Mouse (Mus musculus) retina, adult 2 months (tissue): ENCODE results near the gene Dnajb14.
A peak's percentile ranks its signal among the peaks of the same experiment; 100 is the strongest.
"Not testable (repeated sequence)": the region's sequence is repeated elsewhere in the genome, so short reads cannot be mapped to it uniquely, and the experiment has no call there.

ENCODE experiments used
- DNase-seq: peaks from one replicate; pipeline ENCODE4 v3.0.0-alpha.2; 2012; ENCODE audit warnings: low read depth, low spot score

Dnajb14 gene

DNA sequence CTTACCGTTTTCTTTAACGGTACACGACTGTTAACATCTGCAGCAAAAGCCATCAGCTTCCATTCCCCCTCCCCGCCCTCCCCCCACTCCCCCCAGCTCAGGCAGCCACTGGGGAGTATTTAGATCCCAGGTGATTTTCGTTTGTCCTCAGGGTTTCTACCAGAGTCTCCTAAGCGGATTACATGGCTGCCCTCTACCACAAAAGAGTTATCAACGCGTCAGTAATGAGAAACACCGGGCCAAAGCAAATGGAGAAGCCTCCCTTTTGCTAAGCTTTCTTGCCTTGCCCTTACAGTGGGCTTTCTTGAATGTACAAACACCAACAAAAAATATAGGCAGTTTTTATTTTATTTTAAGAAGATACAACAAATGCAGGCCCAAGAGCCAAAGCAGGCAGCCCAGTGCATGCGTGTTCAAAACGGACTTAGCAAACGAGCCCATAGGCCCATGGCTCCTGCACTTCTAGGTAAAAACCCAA, 50.3 kb downstream of the Dnajb14 start:
- DNase-seq, result peak; percentile 20

DNA sequence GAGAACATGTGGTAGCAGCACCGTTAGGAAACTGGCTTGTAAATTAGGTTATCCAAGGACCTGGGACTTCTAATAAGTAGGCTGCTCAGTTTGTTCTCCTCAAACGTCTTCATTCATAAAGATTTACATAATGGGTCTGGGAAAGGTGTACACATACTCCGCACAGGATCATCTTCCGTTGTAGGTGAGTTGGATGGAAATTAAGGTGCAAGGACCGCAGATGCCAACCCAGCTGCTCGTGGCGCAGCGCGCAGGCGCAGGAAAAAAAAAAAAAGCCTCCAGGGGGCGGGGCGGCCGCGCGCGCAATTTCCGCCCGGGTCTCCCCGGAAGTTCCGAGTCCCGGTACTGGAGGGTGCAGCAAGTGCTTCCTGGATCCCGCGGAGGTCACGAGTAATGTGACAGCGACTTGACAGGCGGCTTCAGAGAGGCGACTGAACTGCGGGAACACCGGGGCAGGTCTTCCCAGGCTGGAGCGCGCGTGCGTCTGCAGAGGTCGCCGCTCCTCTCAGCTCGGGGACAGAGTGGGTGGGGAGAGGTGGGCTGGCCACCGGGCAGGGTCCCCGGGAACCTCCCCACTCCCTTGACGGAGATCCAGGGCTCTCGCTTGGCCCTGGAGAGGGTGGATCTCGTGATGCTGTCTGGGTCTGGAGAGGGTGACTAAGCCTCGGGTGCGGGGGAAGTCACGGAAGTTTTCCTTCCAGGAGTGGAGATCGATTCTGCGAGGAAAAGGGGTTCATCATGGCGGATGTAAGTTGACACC, 50.9 kb downstream of the Dnajb14 start, which contains the start of gene Lamtor3:
Gene Lamtor3 (plus strand): TSS at position 335 of the 760 bp plus-strand sequence.
- DNase-seq, result peak; percentile 82

DNA sequence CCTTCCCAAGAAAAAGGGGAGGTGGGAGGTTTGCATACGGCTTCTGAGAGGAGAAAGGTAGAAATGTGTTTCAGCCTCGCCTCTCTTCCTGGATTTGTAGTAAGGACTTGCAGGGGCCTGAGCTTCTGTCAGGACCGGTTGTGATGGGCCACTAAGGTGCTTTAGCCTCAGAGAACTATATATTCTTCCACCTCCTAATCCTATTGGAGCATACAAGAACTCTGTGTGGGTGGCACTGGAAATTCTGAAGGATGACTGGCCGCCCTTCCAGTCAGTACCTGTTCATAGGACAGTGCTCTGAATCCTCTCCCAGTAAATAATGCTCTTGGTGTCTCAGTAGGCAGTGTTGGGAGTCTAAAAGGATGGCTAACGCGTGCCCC, 51.4 kb downstream of the Dnajb14 start:
- no peak for DNase-seq

DNA sequence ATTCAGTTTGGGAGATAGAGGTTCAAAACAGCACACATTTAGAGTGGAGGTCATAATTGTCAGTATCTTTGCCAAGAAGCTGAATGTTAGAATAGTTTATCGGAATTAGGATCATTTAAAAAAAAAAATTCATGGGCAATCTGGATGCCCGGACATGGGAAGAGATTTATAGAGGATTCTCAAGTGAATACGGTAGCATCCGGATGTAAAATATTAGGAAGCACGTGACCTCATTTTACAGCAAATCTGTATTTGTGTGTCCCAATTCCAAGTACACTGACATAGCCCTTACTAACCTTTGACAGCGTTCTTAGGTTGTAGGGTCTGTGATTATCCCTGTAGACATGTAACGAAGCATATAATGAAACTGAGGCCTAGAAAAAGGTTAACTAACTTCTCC, 51.9 kb downstream of the Dnajb14 start:
- no peak for DNase-seq

DNA sequence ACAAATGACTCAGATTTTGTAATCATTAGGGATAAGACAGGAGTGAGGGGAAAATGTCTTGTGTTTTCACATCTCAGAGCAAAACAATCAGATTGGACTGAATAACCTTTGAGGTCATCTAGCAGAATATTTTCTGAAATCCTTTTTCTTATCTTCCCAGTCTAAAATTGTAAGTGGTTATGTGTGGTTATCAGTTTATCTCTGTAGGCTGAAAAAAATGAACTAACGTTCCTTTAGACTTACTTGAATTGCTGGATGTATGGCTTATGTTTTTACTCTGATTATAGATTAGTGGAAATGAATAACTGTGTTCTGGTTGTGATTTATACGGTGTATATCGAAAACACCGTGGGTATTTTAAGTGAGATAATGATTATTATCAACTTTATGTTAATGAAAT, 53.1 kb downstream of the Dnajb14 start:
- no peak for DNase-seq

DNA sequence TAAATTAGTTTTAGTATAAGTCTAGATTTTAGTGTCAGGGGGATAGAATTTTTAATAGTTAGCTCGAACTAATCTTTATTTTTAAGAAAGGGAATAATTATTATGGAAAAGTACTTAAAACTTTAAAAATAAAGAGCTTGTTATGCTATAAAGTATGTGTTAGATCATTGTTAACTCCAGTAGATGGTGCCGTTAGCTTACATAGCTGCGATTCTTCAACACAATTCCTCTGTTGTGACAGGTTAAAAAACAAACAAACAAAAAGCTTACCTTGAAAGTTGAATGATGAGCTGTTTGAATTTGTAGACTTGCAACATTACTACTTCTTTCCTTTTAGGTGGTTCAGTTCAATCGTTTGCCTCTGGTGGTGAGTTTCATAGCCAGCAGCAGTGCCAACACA, 59.5 kb downstream of the Dnajb14 start:
- DNase-seq, result no peak

DNA sequence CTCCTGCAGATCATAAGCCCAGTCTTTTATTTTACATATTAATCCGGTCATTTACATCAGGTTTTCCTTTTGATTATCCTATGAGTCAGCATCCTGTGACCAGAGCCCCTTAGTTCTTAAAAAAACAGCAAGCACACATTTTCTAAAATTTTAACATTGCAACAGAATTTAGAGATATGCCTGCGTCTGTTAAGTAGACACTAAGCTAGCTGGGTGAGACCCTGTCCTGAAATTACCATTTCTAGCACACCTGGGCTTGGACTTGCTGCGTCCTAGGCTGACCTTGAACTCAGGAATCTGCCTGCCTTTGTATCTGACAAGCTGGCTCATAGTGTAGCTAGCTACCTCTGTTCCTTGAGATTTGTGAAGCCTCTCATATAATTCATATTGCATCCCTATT, 62.5 kb downstream of the Dnajb14 start:
- DNase-seq, result no peak

DNA sequence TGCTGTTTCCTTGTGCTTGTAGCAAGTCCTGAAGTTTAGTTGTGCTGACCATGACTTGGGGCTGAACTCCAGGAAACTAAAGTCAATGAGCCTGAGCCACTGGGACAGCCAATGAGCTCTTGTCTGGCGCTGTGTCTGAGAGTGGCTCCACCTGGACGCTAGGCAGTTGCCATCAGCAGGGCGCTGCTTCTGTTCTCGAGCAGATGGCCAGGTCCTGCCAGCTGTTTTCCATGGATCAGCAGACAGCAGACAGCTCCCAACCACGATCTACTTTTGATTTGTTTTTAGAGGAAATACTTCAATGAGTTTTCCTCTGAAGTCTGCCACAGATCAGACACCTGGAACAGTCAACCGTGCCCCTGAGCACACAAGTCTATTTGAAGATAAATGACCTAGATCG, 65.3 kb downstream of the Dnajb14 start:
- no peak for DNase-seq

DNA sequence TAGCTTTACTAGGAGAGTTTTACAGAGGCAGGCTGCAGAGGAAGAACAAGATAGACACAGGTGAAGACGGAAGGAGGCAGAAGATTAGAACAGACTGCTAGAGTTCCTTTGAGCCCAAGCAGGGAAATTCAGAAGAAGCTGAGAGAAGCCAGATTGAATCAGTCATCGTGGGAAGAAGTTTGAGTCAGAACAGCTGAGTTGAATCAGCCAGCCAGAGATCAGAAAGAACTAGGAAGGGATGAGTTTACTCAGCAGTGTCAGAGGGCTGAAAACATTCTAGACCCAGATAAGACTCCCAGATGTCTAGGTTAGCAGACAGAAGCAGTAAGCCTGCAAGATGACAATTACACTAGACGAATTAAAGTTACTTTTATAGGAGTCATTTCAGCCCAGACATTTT, 66.5 kb downstream of the Dnajb14 start:
- no peak for DNase-seq

DNA sequence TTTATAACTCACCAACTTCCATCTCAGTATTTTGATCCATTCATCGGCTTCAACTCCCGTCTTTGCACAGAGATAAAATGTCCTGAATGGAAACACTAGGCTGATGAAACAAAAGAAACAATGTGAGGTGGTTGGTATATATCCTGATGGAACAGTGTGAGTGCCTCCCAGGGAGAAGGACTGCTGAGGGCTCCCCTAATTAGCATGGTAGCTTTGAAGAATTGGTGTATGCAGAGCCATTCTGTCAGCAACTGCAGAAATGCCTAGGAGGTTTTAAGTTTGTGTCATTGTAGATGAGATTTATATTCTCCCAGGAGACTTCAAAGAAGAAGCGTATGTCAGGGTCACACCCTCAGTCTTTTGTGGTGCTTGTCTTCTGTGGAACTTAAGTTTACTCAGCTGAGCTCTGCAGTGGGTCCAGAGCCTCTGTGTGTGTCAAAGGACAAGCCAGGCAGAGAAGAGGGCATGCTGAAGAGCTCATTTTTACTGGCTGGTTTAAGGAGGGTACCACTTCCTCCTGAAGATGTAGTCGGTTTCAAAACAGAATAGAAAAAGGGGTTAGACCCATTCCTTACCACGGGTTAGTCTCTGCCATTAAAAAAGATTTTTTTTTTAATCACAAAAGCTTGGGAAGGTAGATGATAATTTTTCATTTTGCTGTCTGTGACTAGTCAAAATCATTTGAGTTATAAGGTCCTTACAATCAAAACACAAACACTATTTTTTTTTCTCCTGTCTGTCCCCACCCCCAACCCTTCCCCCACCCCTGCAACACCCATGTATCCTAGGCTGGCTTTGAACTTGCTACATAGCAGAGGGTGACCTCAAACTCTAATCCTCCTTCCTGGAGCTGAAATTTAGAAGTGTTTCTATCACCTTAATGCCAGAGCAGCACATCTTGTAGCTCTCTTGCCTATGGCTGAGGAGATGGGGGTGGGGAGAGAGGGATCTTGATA, 68.4 kb downstream of the Dnajb14 start:
- no peak for DNase-seq

DNA sequence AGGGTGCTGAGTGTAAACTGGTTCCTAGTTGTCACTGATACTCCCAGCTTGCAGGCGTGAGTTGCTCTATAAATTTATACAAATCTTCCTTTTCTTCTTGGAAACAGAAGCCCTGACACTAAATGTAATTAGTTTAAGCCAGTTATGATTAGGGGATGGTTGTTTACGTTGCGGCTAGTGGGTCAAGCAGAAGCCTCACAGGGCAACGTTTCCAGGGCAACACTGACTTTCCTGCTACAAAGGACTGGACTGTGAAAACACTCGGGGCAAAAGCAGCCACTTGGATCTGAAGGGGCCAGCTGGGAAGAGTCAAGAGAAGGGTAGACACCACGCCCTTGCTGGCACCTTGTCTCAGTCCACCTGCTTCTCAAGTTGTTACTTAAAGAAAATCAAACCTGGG, 69.1 kb downstream of the Dnajb14 start:
- no peak for DNase-seq

DNA sequence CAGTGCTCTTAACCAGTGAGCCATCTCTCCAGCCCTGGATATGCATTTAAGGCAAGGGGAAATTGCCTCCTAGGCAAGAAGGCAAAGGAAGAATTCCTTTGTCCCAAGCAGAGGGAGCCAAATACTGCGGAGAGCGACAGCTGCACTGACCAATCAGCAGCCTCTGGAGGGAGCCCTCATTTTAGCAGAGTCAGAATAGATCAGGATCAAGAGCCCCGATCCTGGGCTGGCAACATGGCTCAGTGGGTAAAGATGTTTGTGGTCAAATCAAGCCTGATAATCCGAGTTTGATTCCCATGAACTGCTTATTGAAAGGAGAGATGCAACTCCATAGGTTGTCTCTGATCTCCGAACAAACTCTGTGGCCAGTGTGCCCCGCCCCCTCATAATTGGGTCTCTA, 71.1 kb downstream of the Dnajb14 start:
- DNase-seq, result no peak

DNA sequence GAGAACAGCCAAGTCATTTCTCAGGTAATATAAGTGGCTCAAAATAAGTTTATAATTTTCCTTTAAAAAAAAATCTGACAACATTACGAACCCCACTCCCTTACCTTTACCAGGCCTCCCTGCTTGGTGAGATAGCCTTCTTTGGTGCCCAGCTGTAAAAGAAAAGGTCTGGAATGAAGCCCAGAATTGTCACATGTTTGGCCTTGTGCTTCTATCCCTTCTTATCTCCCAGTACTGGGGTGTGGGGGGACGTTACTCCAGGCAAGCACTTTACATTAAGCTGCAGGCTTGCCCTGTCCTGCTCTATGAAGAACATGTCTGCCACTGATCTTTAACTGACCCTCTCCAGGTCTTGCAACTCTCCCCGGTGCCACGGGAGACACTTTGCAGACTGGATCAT, 73.3 kb downstream of the Dnajb14 start:
- DNase-seq, result no peak

DNA sequence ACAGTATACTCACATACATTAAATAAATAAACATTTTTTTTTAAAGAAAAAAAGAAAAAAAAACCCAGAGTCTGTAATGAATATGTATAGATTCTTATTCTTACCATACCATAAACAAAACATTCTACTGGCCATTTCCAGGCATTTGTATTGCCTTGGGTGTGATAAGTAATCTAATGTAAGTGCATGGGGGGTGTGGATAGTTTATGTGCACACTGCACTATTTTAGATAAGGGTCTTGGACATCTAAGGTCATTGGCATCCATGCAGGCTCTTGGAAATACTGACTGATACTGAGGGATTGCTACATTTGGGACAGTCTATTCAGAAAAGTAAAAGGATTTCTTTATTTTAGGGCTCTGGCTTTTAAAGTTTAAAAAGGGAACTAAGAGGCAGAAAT, 74.1 kb downstream of the Dnajb14 start:
- no peak for DNase-seq

DNA sequence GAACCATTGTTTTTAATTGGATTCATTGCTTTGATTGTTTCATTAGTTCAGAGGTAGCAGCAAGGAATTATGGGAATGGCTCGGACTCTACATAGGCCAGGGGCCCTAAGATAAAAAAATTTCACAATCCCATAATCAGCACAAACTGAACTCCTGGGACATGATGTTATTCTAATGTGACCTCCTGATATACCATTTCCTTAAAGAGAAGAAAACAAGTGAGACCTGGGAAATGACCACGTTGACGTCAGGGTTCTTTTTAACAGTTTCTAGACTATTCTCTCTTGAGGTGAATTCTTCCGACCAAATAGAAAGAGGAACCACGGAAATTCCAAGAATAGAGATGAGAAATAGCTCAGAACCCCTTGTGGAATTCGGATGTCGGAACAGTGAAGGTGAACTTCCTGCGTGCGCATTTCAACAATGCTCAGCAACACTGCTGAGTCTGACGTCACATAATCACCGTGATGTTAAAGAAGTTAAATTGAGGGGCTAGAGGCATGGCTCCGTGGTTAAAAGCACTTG, 74.7 kb downstream of the Dnajb14 start:
- no peak for DNase-seq

DNA sequence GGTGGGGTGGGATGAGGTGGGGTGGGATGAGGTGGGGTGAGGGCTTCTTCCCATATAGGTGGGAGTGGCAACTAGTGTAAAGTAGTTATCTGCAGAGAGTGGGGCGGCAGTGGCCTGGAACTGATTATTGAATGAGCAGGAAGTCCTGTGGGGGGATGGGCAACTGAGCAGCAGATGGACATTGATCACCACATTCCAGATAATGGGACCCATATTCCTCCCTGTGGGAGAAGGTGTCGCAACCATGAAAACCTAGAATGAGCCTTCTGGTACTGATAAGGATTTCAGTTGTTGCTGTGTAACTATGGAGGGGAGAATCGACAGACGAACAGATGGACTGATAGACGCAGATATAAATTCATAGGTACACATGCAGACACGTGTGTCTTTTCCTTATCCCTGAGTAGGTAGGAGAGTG, 76.3 kb downstream of the Dnajb14 start:
- no peak for DNase-seq

DNA sequence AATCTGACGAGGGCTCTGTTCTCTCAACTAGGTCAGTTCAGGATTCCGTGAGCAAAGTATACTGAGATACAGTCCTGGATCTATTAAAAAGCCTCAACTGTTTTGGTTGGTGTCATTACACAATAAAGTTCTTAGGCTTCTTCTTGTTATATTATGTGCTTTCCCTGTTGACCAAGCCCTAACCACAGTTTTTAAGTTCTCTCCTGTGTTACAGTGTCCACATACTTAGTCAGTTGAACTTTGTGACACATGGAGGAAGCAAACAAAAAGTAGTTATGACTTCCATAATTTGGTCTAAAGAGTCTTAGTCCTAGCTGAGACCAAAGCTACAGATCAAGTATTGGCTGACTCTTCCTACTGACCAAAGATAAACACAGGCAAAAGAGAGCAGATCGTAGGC, 79.4 kb downstream of the Dnajb14 start:
- DNase-seq, result no peak

DNA sequence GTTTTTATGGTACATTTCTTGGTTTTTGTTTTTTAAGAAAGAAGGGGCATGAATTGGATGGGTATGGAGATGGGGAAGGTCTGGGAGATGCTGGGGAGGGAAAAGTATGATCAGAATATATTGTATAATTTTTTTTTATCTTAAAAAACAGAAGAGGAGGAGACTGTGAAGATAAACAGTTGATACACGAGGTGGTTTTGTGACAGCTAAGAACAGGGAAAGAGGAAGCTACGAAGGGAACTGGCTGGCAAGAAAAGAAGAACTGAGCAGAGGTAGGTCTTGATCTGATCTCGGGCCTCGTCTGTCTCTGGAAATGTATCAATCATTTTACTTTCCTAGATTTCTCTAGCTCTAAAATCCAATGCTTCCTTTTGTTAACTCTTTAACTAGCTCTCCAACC, 80.0 kb downstream of the Dnajb14 start:
- no peak for DNase-seq

DNA sequence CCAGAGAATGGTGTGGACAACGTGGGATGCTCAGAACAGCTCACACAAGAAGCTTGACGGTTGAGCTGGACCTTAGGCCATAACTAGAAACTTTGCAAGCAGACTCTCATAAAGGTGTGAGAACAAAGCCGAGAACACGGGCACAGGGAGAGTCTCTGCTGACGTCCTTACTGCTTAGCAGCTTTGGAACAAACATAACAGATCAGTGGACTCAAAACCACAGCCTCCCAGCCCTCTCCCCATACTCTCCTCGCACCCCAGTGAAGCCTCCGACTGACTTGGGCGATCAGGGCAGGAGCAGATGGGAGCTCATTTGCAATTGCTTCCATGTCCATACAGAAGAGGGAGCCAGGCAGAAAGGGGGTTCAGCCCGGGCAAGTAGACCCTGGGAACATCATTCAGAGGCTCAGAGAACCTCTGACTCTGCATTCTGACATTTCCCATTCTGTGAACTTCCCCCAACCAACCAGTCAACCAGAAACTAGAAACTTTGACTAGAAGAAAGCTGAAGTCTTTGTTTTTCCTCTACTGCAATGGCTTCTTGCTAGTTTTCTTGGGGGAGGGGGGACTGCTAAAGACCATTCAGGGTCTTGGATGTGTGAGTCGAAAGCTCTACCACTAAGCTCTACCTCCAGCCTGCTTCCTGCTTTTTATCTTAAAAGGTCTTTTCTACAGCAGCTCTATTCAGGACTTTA, 82.9 kb downstream of the Dnajb14 start:
- DNase-seq, result no peak

DNA sequence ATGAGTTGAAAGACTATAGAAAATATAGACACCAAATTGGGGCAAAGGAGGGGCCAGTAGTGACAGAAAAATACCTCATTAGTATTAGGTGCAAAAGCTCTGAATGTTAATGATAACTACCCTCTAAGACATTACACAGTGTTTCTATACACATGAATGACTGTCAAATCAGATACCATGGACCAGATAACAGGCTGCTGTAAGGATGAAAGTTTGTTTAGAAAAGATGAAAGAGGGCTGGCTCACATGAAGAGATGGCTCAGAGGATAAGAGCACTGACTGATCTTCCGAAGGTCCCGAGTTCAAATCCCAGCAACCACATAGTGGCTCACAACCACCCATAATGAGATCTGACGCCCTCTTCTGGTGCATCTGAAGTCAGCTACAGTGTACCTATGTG, 83.8 kb downstream of the Dnajb14 start:
- DNase-seq, result not testable (repeated sequence)

DNA sequence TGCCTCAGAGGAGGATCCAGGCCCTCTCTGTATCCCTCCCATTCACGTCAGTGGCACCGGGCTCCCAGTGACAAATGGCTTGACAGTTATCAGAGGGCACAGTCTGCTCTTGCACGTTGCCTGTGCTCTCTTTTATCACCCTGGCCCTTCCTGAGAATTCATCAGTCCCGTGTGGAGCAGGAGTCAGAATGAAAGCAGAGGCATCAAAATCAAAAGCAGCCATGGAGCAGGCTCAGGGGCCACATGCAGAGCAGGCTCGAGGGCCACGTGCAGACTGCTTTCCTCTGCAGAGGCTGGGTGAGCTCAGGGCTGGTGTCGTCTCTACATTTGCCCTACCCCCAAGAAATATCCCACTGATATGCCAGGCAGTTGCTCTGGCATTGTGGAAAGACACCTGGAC, 84.3 kb downstream of the Dnajb14 start:
- DNase-seq, result no peak
